Mouse (Mus musculus) MEL (cell line): ENCODE data around the gene Gm20388. TPM values are rescaled to one million over a fixed set of nuclear protein-coding genes. Genes with fewer than 3 reads are reported as not detected.
A peak's percentile ranks its signal among the peaks of the same experiment; 100 is the strongest.

Source experiments
- DNase-seq: peaks from one replicate; pipeline ENCODE4 v3.0.0; 2011; ENCODE audit warnings: low read depth, low spot score
- H3K27ac ChIP-seq: 2 replicates; pipeline ENCODE4 v1.5.1; 2012; ENCODE audit warnings: low read depth, mild to moderate bottlenecking, control low read depth, low read length, moderate library complexity; ENCODE audit not compliant: control insufficient read depth
- H3K27me3 ChIP-seq, 2 experiments: fragments of 150-350 bp in 1 of 2; sonication (generic) in 1 of 2; 2 replicates each; pipeline ENCODE4 v1.6.1; 2012; ENCODE audit warnings: low read length in 2 of 2, mild to moderate bottlenecking in 2 of 2, improper control_type of control experiment in 1 of 2, moderate library complexity in 1 of 2; ENCODE audit not compliant: insufficient read depth in 2 of 2, control insufficient read depth in 1 of 2
- H3K36me3 ChIP-seq, 2 experiments: 2 replicates each; pipeline ENCODE4 v1.6.1; 2012 to 2014; ENCODE audit warnings: low read length in 2 of 2, improper control_type of control experiment in 1 of 2, inconsistent platforms in 1 of 2, mild to moderate bottlenecking in 1 of 2; ENCODE audit not compliant: insufficient read depth in 2 of 2, control insufficient read depth in 1 of 2
- H3K4me1 ChIP-seq, 2 experiments: fragments of 150-350 bp in 1 of 2; sonication (generic) in 1 of 2; 2 replicates each; pipeline ENCODE4 v1.6.1; 2012; ENCODE audit warnings: low read length in 2 of 2, improper control_type of control experiment in 1 of 2, mild to moderate bottlenecking in 1 of 2; ENCODE audit not compliant: insufficient read depth in 2 of 2, control insufficient read depth in 1 of 2
- H3K4me3 ChIP-seq, 2 experiments: fragments of 150-350 bp in 1 of 2; sonication (generic) in 1 of 2; 2 replicates each; pipeline ENCODE4 v1.5.1; 2012; ENCODE audit warnings: low read depth in 2 of 2, low read length in 2 of 2, mild to moderate bottlenecking in 2 of 2, moderate library complexity in 2 of 2, control low read depth in 1 of 2, improper control_type of control experiment in 1 of 2; ENCODE audit not compliant: control insufficient read depth in 1 of 2, insufficient read depth in 1 of 2
- H3K79me2 ChIP-seq: 2 replicates; pipeline ENCODE4 v1.6.1; 2012; ENCODE audit warnings: mild to moderate bottlenecking, low read length, moderate library complexity; ENCODE audit not compliant: control insufficient read depth, poor library complexity, insufficient read depth
- H3K9ac ChIP-seq: 2 replicates; pipeline ENCODE4 v1.6.1; 2012; ENCODE audit warnings: low read depth, mild to moderate bottlenecking, control low read depth, low read length, moderate library complexity; ENCODE audit not compliant: control insufficient read depth, poor library complexity, severe bottlenecking
- H3K9me3 ChIP-seq: fragments of 150-350 bp; sonication (generic); replicated peaks from 2 replicates; pipeline ENCODE4 v1.6.1; 2012; ENCODE audit warnings: mild to moderate bottlenecking, low read length, improper control_type of control experiment, moderate library complexity; ENCODE audit not compliant: insufficient read depth
- CHD1 ChIP-seq: IDR thresholded peaks from 2 replicates; pipeline ENCODE4 v1.6.1; 2012; ENCODE audit warnings: low read depth, mild to moderate bottlenecking, inconsistent platforms, low read length, improper control_type of control experiment
- CHD2 ChIP-seq: IDR thresholded peaks from 2 replicates; pipeline ENCODE4 v1.6.1; 2011; ENCODE audit warnings: low read length, improper control_type of control experiment
- CTCF ChIP-seq, 3 experiments: IDR thresholded peaks in 2 of 3; conservative IDR thresholded peaks in 1 of 3; 2 replicates each; pipeline ENCODE4 v1.5.1; 2011 to 2012; ENCODE audit warnings: low read length in 3 of 3, low read depth in 2 of 3, mild to moderate bottlenecking in 2 of 3, improper control_type of control experiment in 1 of 3, inconsistent platforms in 1 of 3, mixed read lengths in 1 of 3, moderate library complexity in 1 of 3; ENCODE audit not compliant: control insufficient read depth in 1 of 3, insufficient read depth in 1 of 3, poor library complexity in 1 of 3, severe bottlenecking in 1 of 3
- ETS1 ChIP-seq: IDR thresholded peaks from 2 replicates; pipeline ENCODE4 v1.6.1; 2012; ENCODE audit warnings: low read depth, mild to moderate bottlenecking, inconsistent platforms, low read length, improper control_type of control experiment, moderate library complexity
- GATA1 ChIP-seq: IDR thresholded peaks from 2 replicates; pipeline ENCODE4 v1.6.1; 2011; ENCODE audit warnings: low read depth, low read length, improper control_type of control experiment
- HCFC1 ChIP-seq: IDR thresholded peaks from 2 replicates; pipeline ENCODE4 v1.6.1; 2012; ENCODE audit warnings: low read depth, mild to moderate bottlenecking, inconsistent platforms, low read length, improper control_type of control experiment, moderate library complexity
- KAT2A ChIP-seq: conservative IDR thresholded peaks from 2 replicates; pipeline ENCODE4 v1.6.1; 2012; ENCODE audit warnings: low read depth, low read length, improper control_type of control experiment, inconsistent platforms
- MAFK ChIP-seq: IDR thresholded peaks from 2 replicates; pipeline ENCODE4 v1.6.1; 2011; ENCODE audit warnings: low read depth, mild to moderate bottlenecking, low read length, improper control_type of control experiment, borderline replicate concordance
- POLR2A ChIP-seq, 2 experiments: IDR thresholded peaks; 2 replicates each; pipeline ENCODE4 v1.6.1; 2011 to 2012; ENCODE audit warnings: low read length in 2 of 2, mild to moderate bottlenecking in 2 of 2, control low read depth in 1 of 2, improper control_type of control experiment in 1 of 2, low read depth in 1 of 2, moderate library complexity in 1 of 2; ENCODE audit not compliant: control insufficient read depth in 1 of 2, insufficient read depth in 1 of 2, poor library complexity in 1 of 2
- POLR2AphosphoS2 ChIP-seq: IDR thresholded peaks from 2 replicates; pipeline ENCODE4 v1.6.1; 2011; ENCODE audit warnings: low read length, improper control_type of control experiment
- SIN3A ChIP-seq: IDR thresholded peaks from 2 replicates; pipeline ENCODE4 v1.6.1; 2012; ENCODE audit warnings: low read length, improper control_type of control experiment, inconsistent platforms
- SMC3 ChIP-seq: IDR thresholded peaks from 2 replicates; pipeline ENCODE4 v1.6.1; 2011; ENCODE audit warnings: low read depth, low read length, improper control_type of control experiment
- TAL1 ChIP-seq: IDR thresholded peaks from 2 replicates; pipeline ENCODE4 v1.6.1; 2012; ENCODE audit warnings: mild to moderate bottlenecking, inconsistent platforms, low read length, moderate library complexity, mixed read lengths
- TCF12 ChIP-seq: IDR thresholded peaks from 2 replicates; pipeline ENCODE4 v1.6.1; 2014; ENCODE audit warnings: low read depth, mild to moderate bottlenecking, inconsistent platforms, low read length, improper control_type of control experiment, moderate library complexity
- USF2 ChIP-seq, 2 experiments: IDR thresholded peaks; 2 replicates each; pipeline ENCODE4 v1.6.1; 2011 to 2012; ENCODE audit warnings: improper control_type of control experiment in 2 of 2, low read length in 2 of 2, borderline replicate concordance in 1 of 2, inconsistent platforms in 1 of 2, low read depth in 1 of 2, mild to moderate bottlenecking in 1 of 2; ENCODE audit not compliant: insufficient read depth in 1 of 2
- ZC3H11A ChIP-seq: IDR thresholded peaks from 2 replicates; pipeline ENCODE4 v1.6.1; 2012; ENCODE audit warnings: low read depth, mild to moderate bottlenecking, inconsistent platforms, low read length, improper control_type of control experiment
- ZKSCAN1 ChIP-seq: IDR thresholded peaks from 2 replicates; pipeline ENCODE4 v1.6.1; 2012; ENCODE audit warnings: low read depth, mild to moderate bottlenecking, inconsistent platforms, low read length, improper control_type of control experiment, moderate library complexity
- ZMIZ1 ChIP-seq: IDR thresholded peaks from 2 replicates; pipeline ENCODE4 v1.6.1; 2012; ENCODE audit warnings: low read depth, mild to moderate bottlenecking, inconsistent platforms, low read length, improper control_type of control experiment, moderate library complexity
- polyA plus RNA-seq, 2 experiments: library from polyadenylated mRNA; stranded (reverse) in 1 of 2; unstranded in 1 of 2; fragments of >175 nt in 1 of 2; fragments of >200 nt in 1 of 2; gene quantifications; 2 replicates each; pipeline versions ENCODE4 v1.2.1 to v1.2.4; 2012; ENCODE audit warnings: low replicate concordance in 2 of 2, low read depth in 1 of 2; ENCODE audit not compliant: insufficient read length in 2 of 2, insufficient read depth in 1 of 2, missing spikeins in 1 of 2
- total RNA-seq: library from RNA; depleted of rRNA; stranded (reverse); fragments of 300-350 nt; gene quantifications from 2 replicates; pipeline ENCODE4 v1.2.3, GENCODE M21; 2012

The Gm20388 gene
- total and polyA plus RNA-seq, 3 experiments = 11.1 to 17.8 TPM; not detected in 1

- TF ChIP-seq SMC3 (no peak), TCF12 (no peak), TAL1 (no peak), USF2 (IDR thresholded peaks at IDR 0.05; ENCODE audit: borderline replicate concordance in 1 of 2, insufficient read depth in 1 of 2, low read depth in 1 of 2, low read length in 2 of 2) (no peak), KAT2A (no peak), CHD2 (no peak), ETS1 (no peak), POLR2AphosphoS2 (no peak), HCFC1 (no peak), ZMIZ1 (no peak), ZC3H11A (no peak), MAFK (no peak), ZKSCAN1 (no peak), CTCF (IDR thresholded peaks at IDR 0.05 in 2 of 3, conservative IDR thresholded peaks at IDR 0.05 in 1 of 3; ENCODE audit: control insufficient read depth in 1 of 3, insufficient read depth in 1 of 3, low read depth in 2 of 3, low read length in 3 of 3, poor library complexity in 1 of 3, severe bottlenecking in 1 of 3) (no peak), SIN3A (no peak), GATA1 (no peak), POLR2A (IDR thresholded peaks at IDR 0.05; ENCODE audit: control insufficient read depth in 1 of 2, insufficient read depth in 1 of 2, low read depth in 1 of 2, low read length in 2 of 2, poor library complexity in 1 of 2) (no peak)
- Histone ChIP-seq H3K4me3 (no peak overlapping the region), H3K27ac (no peak overlapping the region), H3K79me2 (no peaks in the 10 kb centered on the region), H3K9ac (no peak overlapping the region), H3K9me3 (no peaks in the 10 kb centered on the region), H3K36me3 (no peaks in the 10 kb centered on the region), H3K27me3 (no peaks in the 10 kb centered on the region), H3K4me1 (no peaks in the 10 kb centered on the region)
- no peak for DNase-seq
These were observed 1806.9 kb downstream of the Gm20388 start for GRCm38 (mm10) chr8:121717502-121717901.

- Histone ChIP-seq H3K27ac (no peak overlapping the region), H3K4me3 (no peak overlapping the region), H3K9me3 (no peaks in the 10 kb centered on the region), H3K4me1 (no peaks in the 10 kb centered on the region), H3K27me3 (no peaks in the 10 kb centered on the region), H3K79me2 (no peaks in the 10 kb centered on the region), H3K36me3 (no peaks in the 10 kb centered on the region), H3K9ac (no peak overlapping the region)
- DNase-seq = no peak
- TF ChIP-seq CHD1 = no peak
- TF ChIP-seq CTCF (IDR thresholded peaks at IDR 0.05 in 2 of 3, conservative IDR thresholded peaks at IDR 0.05 in 1 of 3; ENCODE audit: control insufficient read depth in 1 of 3, insufficient read depth in 1 of 3, low read depth in 2 of 3, low read length in 3 of 3, poor library complexity in 1 of 3, severe bottlenecking in 1 of 3) = peak in 1 of 3 experiments; percentile 27; a peak in 1 of 6 replicates
These were observed 1807.4 kb downstream of the Gm20388 start for GRCm38 (mm10) chr8:121717982-121718425.
